ENCODE assay signal across 17 mouse cellular contexts in genomic region chr10:21918750-21919145, GRCm38 (mm10).
"Had no signal": no experiment of that assay in that cellular context is flagged by ENCODE, and none has a peak within 500 bp of the region (broad histone marks: within the 10 kb centered on the region; RNA-seq: fewer than 3 reads in every experiment).

No protein-coding gene starts in this region.

- H3K9ac ChIP-seq: kidney, embryonic 15.5 days; limb, embryonic 13.5 days; liver, embryonic 12.5 days; liver, embryonic 15.5 days; midbrain, embryonic 12.5 days; midbrain, embryonic 15.5 days; neural tube, embryonic 12.5 days; neural tube, embryonic 15.5 days had no signal

- ATAC-seq: liver, embryonic 12.5 days; midbrain, embryonic 15.5 days had no signal

- H3K4me2 ChIP-seq: kidney, embryonic 15.5 days; limb, embryonic 13.5 days; liver, embryonic 12.5 days; liver, embryonic 15.5 days; midbrain, embryonic 12.5 days; midbrain, embryonic 15.5 days; neural tube, embryonic 12.5 days; neural tube, embryonic 15.5 days had no signal

- H3K27ac ChIP-seq: kidney, embryonic 15.5 days; limb, embryonic 10.5 days; limb, embryonic 13.5 days; liver, embryonic 12.5 days; liver, embryonic 15.5 days; macrophage; midbrain, embryonic 12.5 days; midbrain, embryonic 15.5 days; neural tube, embryonic 12.5 days; neural tube, embryonic 15.5 days had no signal

- DNase-seq: kidney, postnatal 10 days; kidney, postnatal 4 days; liver; lung, adult 18-20 months; retina, postnatal 1 day; right cerebral cortex, postnatal 25 days; thymus, adult 18-20 months had no signal

- H3K4me1 ChIP-seq: liver, embryonic 12.5 days; liver, embryonic 15.5 days had no signal

- H3K36me3 ChIP-seq: kidney, embryonic 15.5 days; limb, embryonic 10.5 days; limb, embryonic 13.5 days; liver, embryonic 12.5 days; liver, embryonic 15.5 days; midbrain, embryonic 12.5 days; midbrain, embryonic 15.5 days; neural tube, embryonic 12.5 days; neural tube, embryonic 15.5 days had no signal

- H3K4me3 ChIP-seq: kidney, embryonic 15.5 days; limb, embryonic 10.5 days; limb, embryonic 13.5 days; liver, embryonic 12.5 days; liver, embryonic 15.5 days; midbrain, embryonic 12.5 days; midbrain, embryonic 15.5 days; neural tube, embryonic 12.5 days; neural tube, embryonic 15.5 days had no signal

- H3K9me3 ChIP-seq: kidney, embryonic 15.5 days; limb, embryonic 10.5 days; limb, embryonic 13.5 days; liver, embryonic 12.5 days; liver, embryonic 15.5 days; midbrain, embryonic 12.5 days; midbrain, embryonic 15.5 days; neural tube, embryonic 12.5 days; neural tube, embryonic 15.5 days had no signal

- H3K27me3 ChIP-seq: kidney, embryonic 15.5 days; limb, embryonic 13.5 days; liver, embryonic 12.5 days; liver, embryonic 15.5 days; midbrain, embryonic 12.5 days; midbrain, embryonic 15.5 days; neural tube, embryonic 12.5 days; neural tube, embryonic 15.5 days had no signal
